Mouse (Mus musculus) lung, embryonic 14.5 days (tissue): ENCODE results near the gene Gpr55. TPM values are rescaled to one million over a fixed set of nuclear protein-coding genes. Genes with fewer than 3 reads are reported as not detected.

Experiments used
- ATAC-seq: fragments of 200-750 bp; cut with Nextera tagmentation; 2 replicates; pipeline ENCODE4 v1.8.0; 2017; ENCODE audit warnings: mild to moderate bottlenecking, moderate TSS enrichment, moderate library complexity; ENCODE audit not compliant: insufficient read depth
- DNase-seq: peaks from one replicate; pipeline ENCODE4 v3.0.0-alpha.2; 2015
- H3K27ac ChIP-seq: fragments of 300-500 bp; sonication (generic); 2 replicates; pipeline ENCODE4 v1.5.1; 2014; ENCODE audit warnings: low read depth, mild to moderate bottlenecking, moderate library complexity
- H3K27me3 ChIP-seq: fragments of 300-500 bp; sonication (generic); 2 replicates; pipeline ENCODE4 v1.6.1; 2014; ENCODE audit warnings: low read length, control low read depth; ENCODE audit not compliant: insufficient read depth
- H3K36me3 ChIP-seq: fragments of 300-500 bp; sonication (generic); 2 replicates; pipeline ENCODE4 v1.6.1; 2014; ENCODE audit warnings: control low read depth; ENCODE audit not compliant: insufficient read depth
- H3K4me1 ChIP-seq: fragments of 300-500 bp; sonication (generic); 2 replicates; pipeline ENCODE4 v1.6.1; 2014; ENCODE audit warnings: antibody characterized with exemption, control low read depth; ENCODE audit not compliant: insufficient read depth
- H3K4me2 ChIP-seq: fragments of 300-500 bp; sonication (generic); 2 replicates; pipeline ENCODE4 v1.6.1; 2014; ENCODE audit warnings: mild to moderate bottlenecking
- H3K4me3 ChIP-seq: fragments of 300-500 bp; sonication (generic); 2 replicates; pipeline ENCODE4 v1.5.1; 2014; ENCODE audit warnings: low read depth, low read length
- H3K9ac ChIP-seq: fragments of 300-500 bp; sonication (generic); 2 replicates; pipeline ENCODE4 v1.6.1; 2014
- H3K9me3 ChIP-seq: fragments of 300-500 bp; sonication (generic); 2 replicates; pipeline ENCODE4 v1.6.1; 2016; ENCODE audit warnings: low read depth, low read length, control low read depth
- CTCF ChIP-seq: IDR thresholded peaks from 2 replicates; pipeline ENCODE4 v1.5.1; 2016; ENCODE audit warnings: antibody characterized with exemption, low read depth
- WGBS: fragments of 180-500 bp; shearing (Covaris S2); extraction: QIAGEN DNeasy Blood & Tissue Kit; methylation state at CpG from one replicate; pipeline ENCODE4 v1.1.7; 2014; 5-methylcytosine and 5-hydroxymethylcytosine counted together
- polyA plus RNA-seq: library from polyadenylated mRNA; unstranded; fragments of >200 nt; fragmentation: Nextera tagmentation; extraction: Ambion mirVana; gene quantifications from 2 replicates; pipeline ENCODE4 v1.2.1, GENCODE M21; 2014

Gene Gpr55
- polyA plus RNA-seq, 1 experiment from 2014 or later: not detected

DNA sequence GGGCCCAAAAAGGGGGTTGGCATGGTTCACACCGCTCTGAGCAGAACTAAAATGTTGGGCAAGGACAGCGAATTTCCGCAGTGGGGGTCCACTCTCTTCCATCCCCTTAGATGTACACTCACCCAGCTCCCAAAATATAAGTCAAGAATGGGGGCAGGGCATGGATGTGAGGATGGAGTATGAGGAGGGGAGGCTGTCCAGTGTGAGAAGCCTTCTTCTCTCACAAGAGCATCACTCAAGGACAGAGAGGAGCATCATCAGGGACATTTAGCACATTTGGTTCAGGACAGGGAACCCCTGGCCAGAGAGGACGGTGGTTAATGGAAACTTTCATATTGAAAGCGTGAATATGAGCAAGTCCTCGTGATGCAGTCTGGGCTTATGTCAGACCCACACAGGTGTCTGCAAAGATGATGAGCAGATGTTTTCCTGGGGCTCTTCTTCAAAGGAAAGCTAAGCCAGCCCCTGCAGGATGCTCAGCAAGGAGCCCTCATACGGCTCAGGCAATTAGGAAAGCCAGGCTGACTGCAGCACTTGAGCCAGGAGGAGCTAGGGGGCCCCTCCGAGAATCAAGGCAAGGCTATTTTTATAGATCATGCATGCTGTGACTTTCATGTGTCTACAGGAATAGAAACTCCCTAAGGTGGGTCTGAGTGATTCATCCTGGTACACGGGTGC lies 2.7 kb downstream of the Gpr55 start:
- H3K4me3 ChIP-seq: no peak overlapping the region
- ATAC-seq: no peak
- H3K9ac ChIP-seq: no peak overlapping the region
- no peak for TF ChIP-seq CTCF
- H3K36me3 ChIP-seq: no peaks in the 10 kb centered on the region
- H3K27me3 ChIP-seq: no peaks in the 10 kb centered on the region
- no peak overlapping the region for H3K4me2 ChIP-seq
- 50% methylated on average over 9 of the region's 9 CpGs for WGBS
- no peak for DNase-seq
- H3K9me3 ChIP-seq: no peaks in the 10 kb centered on the region
- H3K4me1 ChIP-seq: no peaks in the 10 kb centered on the region
- H3K27ac ChIP-seq: no peak overlapping the region

DNA sequence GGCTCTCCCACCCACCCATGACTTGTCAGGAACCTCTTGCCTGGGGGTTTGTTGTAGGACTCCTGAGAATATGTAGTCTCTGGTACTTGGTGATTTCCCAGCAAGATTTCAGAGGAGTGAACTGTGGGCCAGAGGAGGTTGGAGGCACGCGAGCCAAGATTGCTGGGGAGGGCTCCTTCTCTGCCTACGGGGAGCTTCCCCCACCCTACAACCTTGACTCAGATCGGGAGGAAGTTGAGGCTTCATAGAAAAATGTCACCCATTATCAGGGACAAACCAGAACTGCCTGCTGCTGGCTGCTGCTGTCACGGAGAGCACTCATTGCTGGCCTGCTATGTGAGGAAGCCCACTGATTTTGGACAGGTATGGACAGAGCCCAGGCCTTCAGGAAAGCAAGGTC lies 3.5 kb downstream of the Gpr55 start:
- DNase-seq (no peak), ATAC-seq (no peak)
- no peaks in the 10 kb centered on the region for H3K27me3 ChIP-seq
- H3K9me3 ChIP-seq: no peaks in the 10 kb centered on the region
- no peaks in the 10 kb centered on the region for H3K36me3 ChIP-seq
- H3K4me2 ChIP-seq: no peak overlapping the region
- H3K4me3 ChIP-seq: no peak overlapping the region
- H3K4me1 ChIP-seq: no peaks in the 10 kb centered on the region
- no peak overlapping the region for H3K9ac ChIP-seq
- H3K27ac ChIP-seq: no peak overlapping the region
- WGBS: 55% methylated on average over 5 of the region's 5 CpGs
- no peak for TF ChIP-seq CTCF

DNA sequence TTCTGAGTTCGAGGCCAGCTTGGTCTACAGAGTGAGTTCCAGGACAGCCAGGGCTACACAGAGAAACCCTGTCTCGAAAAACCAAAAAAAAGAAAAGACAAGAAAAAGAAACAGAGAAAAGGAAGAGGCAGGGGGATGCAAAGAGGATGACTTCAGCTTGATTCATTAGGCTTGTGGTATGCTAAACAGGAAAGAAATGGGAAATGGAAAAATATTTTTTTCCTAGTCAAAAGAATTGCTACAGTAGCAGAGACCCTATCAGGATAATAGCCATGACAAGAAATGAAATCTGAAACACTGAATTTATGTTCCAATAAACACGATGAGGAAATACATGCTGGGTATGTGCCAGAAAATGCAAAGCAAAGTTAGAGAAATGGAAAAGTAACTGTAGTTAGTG lies 5.7 kb downstream of the Gpr55 start:
- no peak for TF ChIP-seq CTCF
- Histone ChIP-seq H3K4me1 (no peaks in the 10 kb centered on the region), H3K36me3 (no peaks in the 10 kb centered on the region), H3K27ac (no peak overlapping the region), H3K27me3 (no peaks in the 10 kb centered on the region), H3K4me3 (no peak overlapping the region), H3K9ac (no peak overlapping the region), H3K4me2 (no peak overlapping the region), H3K9me3 (no peaks in the 10 kb centered on the region)
- DNase-seq: peak; percentile 23
- WGBS: 75% methylated on average over 3 of the region's 3 CpGs
- no peak for ATAC-seq

DNA sequence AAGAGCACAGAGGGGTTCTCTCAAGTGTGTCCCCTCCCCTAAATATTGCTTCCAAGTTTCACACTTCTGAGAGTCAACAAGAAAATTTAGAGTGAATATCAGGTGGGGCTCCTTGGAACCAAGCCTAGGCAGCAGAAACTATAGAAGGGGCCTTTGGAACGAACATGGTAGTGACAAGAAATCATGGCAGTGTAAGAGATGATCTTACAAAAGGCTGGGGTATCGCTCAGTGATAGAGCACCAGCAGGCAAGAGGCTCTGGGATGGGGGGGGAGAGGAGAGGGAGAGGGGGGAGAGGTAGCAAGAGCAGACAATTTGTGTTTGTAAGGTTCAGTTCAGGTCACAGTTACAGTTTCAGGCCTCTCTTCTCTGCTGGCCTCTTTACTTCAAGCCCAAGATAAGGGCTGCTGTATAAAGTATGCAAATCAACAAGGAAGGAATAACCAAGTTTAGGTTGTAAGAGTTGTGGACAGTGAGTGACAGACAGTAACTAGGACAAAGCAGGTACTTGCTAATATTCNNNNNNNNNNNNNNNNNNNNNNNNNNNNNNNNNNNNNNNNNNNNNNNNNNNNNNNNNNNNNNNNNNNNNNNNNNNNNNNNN lies 11.6 kb downstream of the Gpr55 start:
- no peaks in the 10 kb centered on the region for H3K4me1 ChIP-seq
- H3K27ac ChIP-seq: no peak overlapping the region
- no peak overlapping the region for H3K4me3 ChIP-seq
- no peak for ATAC-seq
- no peak for DNase-seq
- TF ChIP-seq CTCF: no peak
- H3K4me2 ChIP-seq: no peak overlapping the region
- no peaks in the 10 kb centered on the region for H3K36me3 ChIP-seq
- H3K27me3 ChIP-seq: no peaks in the 10 kb centered on the region
- no peak overlapping the region for H3K9ac ChIP-seq
- no peaks in the 10 kb centered on the region for H3K9me3 ChIP-seq
- 67% methylated on average over 2 of the region's 2 CpGs for WGBS

DNA sequence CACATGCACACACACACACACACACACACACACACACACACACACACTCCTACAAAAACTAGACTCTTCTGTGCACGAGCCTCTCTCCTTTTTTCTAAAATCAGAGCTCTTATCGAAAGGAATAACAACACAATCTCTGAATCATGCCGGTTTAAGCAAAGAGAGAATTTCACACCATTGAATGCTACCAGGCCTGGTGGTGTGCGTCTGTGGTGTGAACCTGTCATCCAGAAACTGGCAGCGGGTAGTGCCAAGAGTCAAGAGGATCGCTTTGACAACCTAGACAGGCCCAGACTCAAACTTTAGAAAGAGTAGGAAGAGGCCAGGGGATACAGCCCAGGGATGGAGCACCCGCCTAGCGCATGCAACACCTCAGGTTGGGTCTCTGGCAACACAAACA lies 18.5 kb downstream of the Gpr55 start:
- DNase-seq: no peak
- Histone ChIP-seq H3K27me3 (no peaks in the 10 kb centered on the region), H3K36me3 (no peaks in the 10 kb centered on the region), H3K4me3 (no peak overlapping the region), H3K9ac (no peak overlapping the region), H3K27ac (no peak overlapping the region), H3K4me1 (no peaks in the 10 kb centered on the region), H3K4me2 (no peak overlapping the region), H3K9me3 (no peaks in the 10 kb centered on the region)
- no peak for ATAC-seq
- 78% methylated on average over 8 of the region's 8 CpGs for WGBS
- no peak for TF ChIP-seq CTCF

DNA sequence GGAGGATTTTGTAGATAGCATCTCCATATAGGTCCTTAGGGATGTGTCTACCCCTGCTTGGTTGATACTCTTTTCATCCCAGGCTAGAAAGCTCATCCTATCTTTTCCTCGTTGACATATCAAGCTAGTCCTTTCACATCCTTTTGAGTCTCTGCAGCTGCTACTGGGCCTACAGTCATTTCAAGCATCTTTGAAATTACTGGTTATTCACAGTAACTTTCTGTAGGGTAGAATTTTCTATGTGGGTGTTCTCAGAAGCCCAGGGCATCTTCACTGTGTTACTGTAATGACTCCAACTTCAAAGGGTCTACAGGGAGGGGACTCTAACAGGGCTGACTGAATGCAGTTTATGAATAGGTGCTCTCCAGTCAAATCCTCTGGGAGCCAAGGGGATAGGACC lies 23.5 kb downstream of the Gpr55 start:
- TF ChIP-seq CTCF: no peak
- WGBS: 43% methylated on average over 1 of the region's 1 CpGs

DNA sequence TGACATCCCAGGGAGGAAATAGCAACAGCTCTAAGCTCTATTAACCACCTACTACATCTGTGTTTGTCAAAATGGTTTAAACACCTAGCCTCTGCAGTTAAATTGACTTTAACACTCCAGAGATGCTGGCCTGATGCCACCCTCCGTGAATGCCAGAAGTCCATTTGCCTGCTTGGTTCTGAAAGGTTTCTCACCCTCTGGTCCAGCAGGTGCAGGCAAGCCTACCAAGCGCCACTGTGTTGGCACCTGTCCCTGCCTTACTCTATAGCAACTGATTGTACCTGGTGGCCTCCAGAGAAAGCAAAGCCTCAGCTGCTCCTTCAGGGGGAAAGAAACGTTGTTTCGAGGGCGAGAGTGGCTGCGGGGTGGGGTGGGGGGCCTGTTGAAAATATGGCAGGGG lies 24.5 kb downstream of the Gpr55 start:
- Histone ChIP-seq H3K4me2 (no peak overlapping the region), H3K9ac (no peak overlapping the region), H3K4me1 (peaks cover 4% of the 10 kb centered on the region; the same call in 1 of the 2 replicates), H3K4me3 (no peak overlapping the region), H3K27ac (no peak overlapping the region), H3K9me3 (no peaks in the 10 kb centered on the region), H3K36me3 (no peaks in the 10 kb centered on the region), H3K27me3 (no peaks in the 10 kb centered on the region)
- DNase-seq: peak; percentile 19
- no peak for ATAC-seq
- WGBS: 55% methylated on average over 6 of the region's 6 CpGs
- no peak for TF ChIP-seq CTCF

More for the DNA sequence above, 23.5 kb downstream of the Gpr55 start:
- Histone ChIP-seq H3K9ac (no peak overlapping the region), H3K4me2 (no peak overlapping the region), H3K4me3 (no peak overlapping the region), H3K4me1 (peaks cover 4% of the 10 kb centered on the region; the same call in 1 of the 2 replicates), H3K36me3 (no peaks in the 10 kb centered on the region), H3K27ac (no peak overlapping the region), H3K27me3 (no peaks in the 10 kb centered on the region), H3K9me3 (no peaks in the 10 kb centered on the region)
- ATAC-seq (no peak), DNase-seq (no peak)
